Mouse (Mus musculus): ENCODE data around the gene Kcnh1.

GRCm38 (mm10) chr1:192339361-192340077, 148.9 kb downstream of the Kcnh1 start:
- no peak for TF ChIP-seq CTCF (conservative IDR thresholded peaks at IDR 0.05 in 1 of 2, IDR thresholded peaks at IDR 0.05 in 1 of 2; ENCODE audit: low read depth in 2 of 2, low read length in 2 of 2)
- no peak for TF ChIP-seq UBTF (IDR thresholded peaks at IDR 0.05; ENCODE audit: low read depth, low read length)
- no peak for TF ChIP-seq CHD1 (IDR thresholded peaks at IDR 0.05; ENCODE audit: low read depth, low read length)
- no peak for TF ChIP-seq ELF1 (IDR thresholded peaks at IDR 0.05; ENCODE audit: low read depth, low read length)
- TF ChIP-seq POLR2A (IDR thresholded peaks at IDR 0.05; ENCODE audit: low read depth, low read length): no peak

All from CH12.LX (cell line).